Mouse (Mus musculus) c-Kit-negative CD71-positive TER-119-positive erythroid progenitor cells, embryonic 14.5 days (primary cell): ENCODE data around the gene Gm12248.

ENCODE experiments used
- DNase-seq: peaks from one replicate; pipeline ENCODE4 v3.0.0-alpha.2; 2013; ENCODE audit warnings: low read depth, low spot score

Gm12248 gene

DNA sequence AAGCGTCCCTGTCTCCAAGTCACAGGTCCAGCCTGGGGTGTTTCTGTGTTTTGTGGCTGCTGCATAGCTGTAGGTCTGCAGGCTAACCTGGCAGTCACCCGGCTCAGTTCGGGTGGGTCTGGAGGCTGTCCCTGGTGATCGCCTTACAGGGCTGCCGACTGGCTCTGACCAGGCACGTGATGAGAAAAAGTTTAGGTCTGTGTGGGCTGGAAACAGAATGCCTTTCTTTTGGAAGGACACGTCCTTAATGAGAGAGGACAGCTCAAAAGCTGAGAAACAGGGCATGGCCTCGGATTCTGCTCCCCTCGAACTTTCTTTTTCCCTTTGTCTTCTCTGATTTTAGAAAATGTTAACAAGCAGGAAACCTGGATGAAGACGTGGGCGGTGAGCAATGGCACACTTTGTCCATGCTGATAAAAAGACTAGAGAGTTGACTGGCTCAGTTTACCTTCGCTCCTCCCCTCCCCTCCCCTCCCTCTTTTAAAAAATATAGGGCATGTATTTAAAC, at the start of gene Gm12248:
Gene Gm12248, minus strand, starts transcription at position 114 of the 508 bp plus-strand sequence.
- DNase-seq: no peak

DNA sequence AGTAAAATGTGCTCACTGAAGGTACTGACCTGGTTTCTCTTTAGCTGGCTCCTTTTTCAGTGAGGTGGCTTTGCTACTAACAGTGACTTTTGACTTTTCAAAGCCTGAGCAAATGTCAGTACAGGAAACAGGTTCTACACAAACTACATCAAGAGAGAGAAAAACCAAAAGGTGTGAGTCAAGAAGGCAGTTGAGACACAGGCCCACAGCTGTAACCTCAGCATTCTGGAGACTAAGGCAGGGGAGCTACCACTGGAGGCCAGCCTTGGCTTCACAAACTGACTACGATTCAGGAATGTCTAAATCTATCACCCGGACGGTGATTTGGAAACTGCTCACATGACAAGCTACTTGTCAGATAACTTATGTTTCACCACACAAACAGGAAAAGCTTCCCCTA, 46.5 kb upstream of the Gm12248 start:
- DNase-seq: no peak

DNA sequence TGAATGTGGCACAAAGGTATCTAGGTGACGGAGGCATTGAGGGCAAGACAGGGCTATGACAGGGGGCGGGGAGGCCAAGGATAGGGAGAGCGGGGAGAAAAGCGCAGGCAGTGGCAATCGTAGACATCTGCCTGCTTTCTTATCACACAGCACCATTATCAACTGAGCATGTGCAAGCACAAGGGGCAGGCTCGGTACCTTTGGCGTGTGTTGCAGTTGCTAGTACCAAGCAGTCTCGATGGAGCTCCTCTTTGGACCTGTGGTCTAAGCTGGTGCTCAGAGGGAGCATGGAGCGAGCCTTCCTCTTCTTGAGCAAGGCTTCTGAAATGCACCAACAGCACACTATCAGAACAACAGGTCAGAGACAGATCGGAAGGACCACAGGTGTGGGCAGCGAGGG, 45.9 kb upstream of the Gm12248 start:
- no peak for DNase-seq

DNA sequence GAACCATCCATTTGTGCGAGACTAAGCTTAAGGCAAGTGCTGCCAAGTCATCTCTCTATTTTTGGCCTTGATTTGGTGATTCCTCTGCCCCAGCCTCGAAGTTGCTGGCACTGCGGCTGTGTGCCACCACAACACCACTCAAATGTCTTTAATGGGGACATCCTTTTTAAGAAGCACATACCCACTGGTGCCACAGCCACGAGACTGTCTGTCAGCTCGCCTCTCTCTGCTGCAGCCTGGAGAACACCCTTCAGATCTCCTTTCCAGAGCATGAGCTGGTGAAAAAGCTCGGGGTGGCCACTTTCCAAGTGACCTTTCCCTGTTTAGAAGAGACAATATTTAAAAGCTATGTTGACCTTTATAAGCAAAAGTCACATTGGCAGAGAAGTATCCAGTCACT, 43.7 kb upstream of the Gm12248 start:
- no peak for DNase-seq

DNA sequence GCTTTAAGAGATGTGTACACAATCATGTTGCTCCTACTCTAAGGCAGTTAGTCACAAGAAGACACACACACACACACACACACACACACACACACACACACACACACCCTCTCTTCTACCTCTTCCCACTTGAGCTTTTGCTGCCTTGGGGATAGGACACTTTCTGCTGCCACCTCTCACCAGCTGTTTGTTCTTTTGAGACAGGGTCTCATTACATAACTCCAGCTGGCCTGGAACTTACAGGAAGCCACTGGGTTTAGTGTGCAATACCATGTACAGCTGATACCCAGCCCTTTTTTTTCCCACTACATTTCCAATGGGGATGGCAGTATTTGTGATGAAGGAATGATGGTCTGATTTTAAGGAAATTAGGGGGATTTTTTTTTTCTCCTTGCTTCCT, 42.4 kb upstream of the Gm12248 start:
- DNase-seq: no peak

DNA sequence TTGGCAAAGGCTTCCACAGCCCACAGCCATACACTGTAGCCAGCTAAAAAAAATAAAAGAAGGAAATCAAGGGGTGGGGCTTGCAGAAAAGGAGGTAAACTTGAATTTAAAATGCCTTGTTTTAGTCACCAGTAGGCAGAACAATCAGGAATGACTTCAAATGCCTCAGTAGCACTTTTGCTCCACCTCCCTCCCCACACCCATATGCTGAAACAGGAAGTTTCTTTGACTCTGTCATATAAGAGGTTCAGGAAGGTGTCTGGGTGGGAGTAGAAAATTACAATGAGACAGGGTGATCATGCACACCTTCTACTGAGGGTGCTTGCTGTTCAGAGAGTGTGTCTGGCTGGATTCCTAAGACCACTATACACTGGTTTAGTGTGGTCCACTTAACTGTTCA, 41.9 kb upstream of the Gm12248 start:
- DNase-seq: no peak

DNA sequence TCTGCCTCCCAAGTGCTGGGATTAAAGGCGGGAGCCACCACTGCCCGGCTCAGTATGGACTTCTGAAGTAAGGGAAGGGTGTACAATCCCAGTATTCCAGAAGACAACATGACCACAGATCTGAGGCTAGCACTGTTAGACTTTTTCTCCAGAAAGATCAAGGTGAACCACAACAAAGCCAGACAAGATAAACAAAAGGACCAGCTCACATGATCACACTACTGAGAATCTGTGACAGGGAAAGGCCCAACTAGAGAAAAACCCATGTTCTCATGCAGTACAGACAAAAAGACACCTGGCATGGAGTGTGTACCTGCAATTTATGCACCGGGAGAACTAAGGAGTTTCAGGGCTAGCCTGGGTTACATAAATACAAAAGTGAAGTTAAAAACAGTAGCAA, 39.1 kb upstream of the Gm12248 start:
- DNase-seq: no peak

DNA sequence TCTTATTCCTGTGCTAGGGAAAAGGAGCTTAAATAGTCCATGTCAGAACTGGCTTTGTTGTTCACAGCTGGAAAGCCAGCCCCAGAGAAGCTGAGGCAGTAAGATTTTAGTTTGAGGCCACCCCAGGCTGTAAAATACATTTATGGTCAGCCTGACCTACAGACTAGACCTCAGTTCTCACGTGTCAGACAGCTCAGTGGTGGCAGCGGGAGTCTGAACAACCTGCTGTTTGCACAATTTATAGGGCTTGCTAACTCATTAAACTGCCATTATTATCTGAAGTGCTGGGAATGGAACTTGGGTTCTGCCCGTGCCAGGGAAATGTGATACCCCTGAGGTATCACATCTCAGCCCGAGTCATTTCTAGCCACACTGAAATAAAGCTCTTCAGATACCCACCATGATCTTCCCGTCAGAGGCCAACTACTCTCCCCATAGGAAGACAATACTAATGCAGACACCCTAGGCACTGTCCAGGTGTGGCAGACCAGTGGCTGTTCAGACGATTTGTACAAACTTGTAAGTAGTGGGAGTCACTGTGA, 36.4 kb upstream of the Gm12248 start:
- DNase-seq: no peak

DNA sequence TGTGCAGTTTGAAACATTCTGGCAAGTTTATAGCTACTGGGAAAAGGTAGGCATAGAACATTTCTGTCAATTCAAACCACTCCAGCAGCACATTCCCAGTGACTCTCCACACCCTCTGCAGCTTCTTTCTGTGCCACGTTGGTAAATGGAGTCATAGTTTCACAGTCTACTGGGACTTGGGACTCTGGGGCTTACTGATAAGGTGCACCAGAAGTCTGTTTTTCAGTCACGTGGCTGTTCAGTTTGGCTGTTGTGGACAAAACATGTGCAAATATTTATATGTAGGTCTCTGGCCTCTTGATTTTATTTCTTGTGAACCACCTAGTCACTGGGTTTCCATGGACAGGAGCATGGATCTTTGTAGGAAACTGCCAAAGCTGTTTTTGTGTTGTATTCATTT, 34.6 kb upstream of the Gm12248 start:
- peak; percentile 50 for DNase-seq

DNA sequence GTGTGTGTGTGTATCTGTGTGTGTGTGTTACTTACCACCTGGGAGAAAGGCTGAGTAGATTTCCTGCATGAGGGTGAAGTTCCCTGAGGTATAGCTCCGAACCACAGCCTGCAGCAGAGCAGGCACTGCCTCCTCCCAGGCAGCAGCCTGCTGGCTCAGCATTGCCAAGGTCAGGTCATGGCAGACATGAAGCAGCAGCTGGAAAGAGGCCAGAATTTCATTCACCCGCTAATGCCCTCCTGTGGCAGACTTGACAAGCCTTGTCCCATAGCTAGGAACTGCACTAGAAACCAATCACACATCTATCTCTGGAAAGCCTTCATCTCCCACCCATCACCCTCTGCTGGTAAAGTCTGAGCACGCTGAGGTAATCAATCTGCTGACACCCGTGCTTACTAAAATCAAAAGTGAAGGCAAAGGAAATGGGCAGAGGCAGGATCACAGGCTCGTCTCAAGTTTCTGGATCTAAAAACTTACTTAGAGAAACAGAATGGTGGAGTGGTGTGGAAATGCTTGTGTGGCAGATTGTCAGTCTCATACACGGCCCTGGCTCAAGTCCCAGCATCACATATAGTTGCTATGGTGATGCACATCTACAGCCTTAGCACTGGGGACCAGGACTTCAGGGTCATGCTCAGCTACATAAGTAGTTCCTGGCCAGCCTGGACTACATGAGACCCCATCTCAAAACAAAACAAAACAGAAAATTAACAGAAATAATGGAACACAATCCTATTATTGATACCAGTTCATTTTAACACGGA, 33.6 kb upstream of the Gm12248 start:
- DNase-seq: no peak

DNA sequence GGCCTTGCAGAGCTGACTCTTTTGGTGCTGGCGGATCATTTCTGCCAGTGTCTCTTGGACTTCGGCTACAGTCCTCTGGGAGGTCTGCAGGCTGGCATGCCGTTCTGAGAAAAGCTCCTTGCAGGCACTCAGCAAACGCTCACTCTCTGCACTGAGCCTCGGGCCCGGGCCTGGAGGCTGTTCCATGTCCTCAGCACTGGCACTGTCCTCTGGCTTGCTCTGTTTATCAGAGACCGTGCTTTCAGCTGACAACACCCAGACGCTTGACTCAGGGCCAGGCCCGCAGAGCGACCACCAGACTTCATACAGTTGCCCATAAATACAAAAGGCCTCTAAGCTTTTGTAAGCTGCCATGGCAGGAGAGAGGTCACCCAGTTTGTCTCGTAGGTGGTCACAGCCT, 32.1 kb upstream of the Gm12248 start:
- no peak for DNase-seq

DNA sequence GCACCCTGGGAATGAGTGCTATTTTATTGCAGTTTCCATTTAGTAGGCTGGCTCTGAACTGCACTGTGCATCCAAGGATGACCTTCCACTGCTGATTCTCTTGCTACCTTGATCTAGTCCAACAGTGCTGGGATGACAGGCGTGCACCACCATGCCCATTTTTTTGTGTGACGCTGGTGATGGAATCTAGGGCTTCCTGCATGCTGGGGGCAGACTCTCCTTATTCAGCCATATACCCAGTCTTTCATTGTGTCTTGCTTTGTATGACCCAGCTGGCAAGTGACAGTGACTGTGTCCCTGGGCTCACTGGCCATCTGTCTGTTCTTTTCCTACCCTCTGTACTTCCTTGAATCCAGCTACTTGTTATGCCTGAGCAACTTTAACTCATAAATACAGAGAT, 30.8 kb upstream of the Gm12248 start:
- DNase-seq: no peak

DNA sequence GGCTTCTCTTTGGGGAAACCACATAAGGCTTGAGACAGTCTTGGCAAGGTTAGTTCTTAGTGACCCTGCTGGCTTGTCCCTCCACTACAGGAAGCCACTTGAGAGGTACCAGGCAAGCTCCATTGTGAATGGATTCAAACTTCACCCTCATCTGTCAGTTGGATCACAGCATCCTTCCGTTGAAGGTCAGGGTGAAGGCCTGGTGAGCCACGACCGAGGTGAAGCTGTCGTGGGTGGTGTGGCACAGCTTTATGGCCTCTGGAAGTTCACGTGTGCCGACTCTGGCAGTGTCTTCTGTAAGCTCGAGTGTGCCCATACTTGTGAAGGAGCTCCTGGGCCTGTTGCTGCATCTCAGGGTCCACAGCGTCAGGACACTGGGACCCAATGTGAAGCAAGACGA, 28.4 kb upstream of the Gm12248 start:
- no peak for DNase-seq

DNA sequence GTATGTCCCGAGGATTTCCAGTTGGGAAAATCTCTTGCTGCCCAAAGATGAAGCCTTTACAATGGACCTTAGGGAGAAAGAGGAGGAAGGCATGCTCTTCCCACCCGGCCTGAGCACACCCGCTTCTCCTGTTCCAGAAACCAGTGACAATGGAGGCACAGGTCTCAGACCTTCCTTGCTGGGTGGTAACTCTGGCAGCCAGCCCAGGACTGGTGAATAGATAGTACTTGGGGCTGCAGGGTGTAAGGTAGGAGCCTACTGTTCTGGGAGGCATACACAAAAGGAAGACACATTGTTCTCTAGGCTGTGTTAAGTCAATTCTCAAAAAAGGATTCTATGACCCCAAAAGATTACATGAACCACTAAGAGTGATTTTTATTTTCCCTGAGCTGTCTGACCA, 27.7 kb upstream of the Gm12248 start:
- DNase-seq: no peak

DNA sequence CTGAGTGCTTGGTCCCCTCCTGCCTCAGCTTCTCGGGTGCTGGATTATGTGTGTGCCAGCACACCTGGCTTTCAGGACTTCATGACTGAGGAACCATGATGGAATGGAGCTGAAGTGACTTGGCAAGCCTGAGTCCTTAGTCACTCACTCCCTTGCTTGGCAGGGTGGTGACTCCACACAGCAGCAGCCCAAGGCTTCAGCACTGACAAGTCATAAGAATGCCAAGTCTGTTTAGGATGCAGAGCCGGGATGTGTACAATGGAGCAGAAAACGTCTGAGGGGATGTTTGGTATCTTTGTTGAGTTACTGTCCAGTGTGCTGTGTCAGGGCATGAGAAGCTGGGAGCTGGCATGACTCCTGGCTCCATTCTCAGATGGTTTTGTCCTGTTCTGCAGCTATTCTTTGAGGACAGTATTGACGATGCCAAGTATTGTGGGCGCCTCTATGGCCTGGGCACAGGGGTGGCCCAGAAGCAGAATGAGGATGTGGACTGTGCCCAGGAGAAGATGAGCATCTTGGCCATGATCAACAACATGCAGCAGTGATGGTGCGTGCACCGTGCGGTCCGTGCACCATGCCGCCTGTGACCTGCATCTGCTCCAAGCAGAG, 24.2 kb upstream of the Gm12248 start:
- no peak for DNase-seq

DNA sequence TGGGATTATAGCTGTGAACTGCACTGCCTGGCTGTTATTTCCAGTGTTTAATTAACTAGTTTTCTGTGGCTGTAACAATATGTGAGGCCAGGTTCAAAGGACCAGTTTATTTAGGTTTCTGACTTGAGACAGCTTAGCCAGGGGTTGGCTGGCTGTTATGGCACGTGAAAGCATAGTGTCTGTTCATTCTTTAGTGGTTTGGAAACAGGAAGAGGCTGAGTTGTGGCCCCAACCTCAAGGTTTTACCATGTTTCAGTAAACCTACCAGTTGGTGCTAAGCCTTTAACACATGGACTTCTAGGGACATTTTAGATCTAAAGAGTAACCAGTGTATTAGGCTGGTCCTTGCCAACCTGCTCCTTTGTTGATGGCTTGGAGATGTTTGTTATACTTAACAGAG, 23.6 kb upstream of the Gm12248 start:
- no peak for DNase-seq

DNA sequence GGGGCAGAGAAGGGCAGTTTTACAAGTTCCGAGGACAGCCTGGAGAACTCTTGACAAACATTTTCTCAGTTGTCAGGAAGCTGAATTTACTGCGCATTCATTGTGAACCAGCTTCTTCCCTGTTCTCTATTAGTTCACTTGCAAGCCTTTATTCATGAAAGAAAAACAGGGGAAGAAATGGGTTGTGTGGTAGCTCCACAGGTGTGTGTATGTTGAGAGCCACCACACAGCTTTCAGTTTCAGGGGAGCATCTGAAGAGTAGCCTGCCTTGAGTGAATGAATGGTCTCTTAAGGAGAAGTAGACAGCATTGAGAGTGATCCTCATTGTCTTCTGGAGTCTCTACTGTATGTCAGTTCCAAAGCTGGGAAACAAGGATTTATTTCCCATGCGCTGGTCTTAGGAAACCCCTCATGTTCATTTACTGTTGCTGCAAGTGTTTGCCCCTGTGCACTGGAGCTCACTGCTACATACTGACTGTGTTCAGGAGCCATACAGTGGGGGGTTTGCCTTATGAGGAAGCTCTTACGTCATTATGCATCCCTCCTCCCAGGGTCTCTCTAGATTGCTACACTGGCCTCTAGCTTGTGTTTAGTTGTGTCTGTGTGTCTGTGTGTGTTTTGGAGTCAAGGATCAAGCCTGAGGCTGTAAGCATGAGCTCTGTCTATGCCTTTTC, 14.9 kb upstream of the Gm12248 start:
- no peak for DNase-seq

DNA sequence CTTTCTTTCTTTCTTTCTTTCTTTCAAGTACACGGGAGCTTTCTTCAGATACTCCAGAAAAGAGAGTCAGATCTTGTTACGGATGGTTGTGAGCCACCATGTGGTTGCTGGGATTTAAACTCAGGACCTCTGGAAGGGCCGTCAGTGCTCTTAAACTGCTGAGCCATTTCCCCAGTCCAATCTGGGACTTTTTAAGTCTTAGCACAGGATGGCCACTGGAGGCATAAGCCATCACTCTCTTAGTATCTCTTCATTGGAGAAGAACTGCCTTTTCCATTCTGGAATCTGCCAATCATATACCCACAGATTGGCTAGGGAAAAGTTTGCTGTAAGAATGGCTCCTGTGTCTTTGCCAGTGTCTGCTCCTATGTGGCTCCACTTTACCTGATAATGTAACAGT, 14.1 kb upstream of the Gm12248 start:
- no peak for DNase-seq

DNA sequence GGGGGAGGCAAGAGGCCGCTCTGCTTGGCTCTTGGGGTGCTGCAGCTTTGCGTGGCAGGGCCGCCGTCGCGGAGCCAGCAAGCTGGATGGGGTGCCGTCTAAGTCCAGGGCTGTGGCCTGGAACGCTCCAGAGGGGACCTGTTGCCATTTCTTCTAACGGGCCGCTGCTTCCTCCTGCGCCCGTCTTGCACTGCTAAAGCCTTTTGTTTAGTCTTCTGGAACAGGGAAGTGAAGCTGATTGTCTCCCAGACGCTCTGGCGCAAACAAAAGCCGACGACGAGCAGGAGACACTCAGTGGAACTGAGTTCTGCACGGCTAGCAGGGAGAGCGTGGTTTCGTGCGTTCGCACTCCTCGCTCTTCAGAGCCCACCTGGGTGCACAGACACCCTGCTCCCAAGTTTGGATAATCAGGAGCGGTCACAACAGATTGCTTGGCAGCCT, 11.4 kb upstream of the Gm12248 start:
- DNase-seq: peak; percentile 24

DNA sequence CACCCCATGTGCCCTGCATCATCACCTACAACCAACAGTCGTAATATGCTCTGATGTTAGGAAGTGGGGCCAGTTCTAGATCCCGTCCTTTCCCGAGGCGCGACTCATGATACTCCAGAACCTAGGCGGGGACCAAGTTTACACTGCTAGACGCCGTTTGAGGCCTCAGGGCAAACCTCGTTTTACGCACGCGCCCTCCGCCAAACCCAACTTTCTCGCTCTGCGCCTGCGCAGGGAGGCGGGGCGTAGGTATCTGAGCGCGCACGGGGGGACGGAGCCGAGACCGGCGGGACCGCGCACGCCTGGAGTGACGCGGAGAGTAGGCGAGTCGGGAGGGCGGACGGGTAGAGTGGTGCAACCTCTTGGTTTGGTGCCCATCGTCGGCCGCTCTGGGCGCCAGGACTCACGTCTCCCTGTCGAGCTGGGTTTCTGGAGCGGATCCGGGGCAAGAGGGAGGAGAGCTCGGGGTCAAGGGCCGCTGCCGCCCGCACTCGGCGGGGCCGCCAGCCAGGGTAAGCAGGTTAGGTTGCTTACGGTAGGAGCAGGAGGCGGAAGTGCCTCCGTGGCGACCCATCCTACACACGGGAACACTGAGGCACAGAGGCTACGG, 10.9 kb upstream of the Gm12248 start, which contains the start of gene Cnot8:
Gene Cnot8, plus strand, starts transcription at position 457 of the 610 bp plus-strand sequence.
- DNase-seq: peak; percentile 96

DNA sequence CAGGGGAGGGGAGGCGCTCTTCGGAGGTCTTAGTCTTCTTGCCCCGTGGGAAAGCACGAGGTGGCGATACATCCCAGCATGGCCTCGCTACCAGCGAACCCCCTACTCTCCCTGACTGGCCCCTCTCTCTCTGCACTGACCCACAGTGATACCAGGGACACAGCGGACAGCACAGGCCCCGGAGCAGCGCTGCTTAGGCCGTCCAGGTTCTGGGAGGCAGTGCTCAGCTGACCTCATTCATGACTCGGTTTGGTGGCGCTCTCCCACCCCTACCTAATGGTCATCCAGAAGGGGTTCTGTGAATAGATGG, 10.4 kb upstream of the Gm12248 start:
- DNase-seq: no peak
